Mouse (Mus musculus) erythroblast, embryonic 14.5 days (primary cell): ENCODE results near the gene Abcb8. TPM values are rescaled to one million over a fixed set of nuclear protein-coding genes. Genes with fewer than 3 reads are reported as not detected.

ENCODE experiments used
- H3K27me3 ChIP-seq: 2 replicates; pipeline ENCODE4 v1.6.1; 2012; ENCODE audit warnings: inconsistent platforms; ENCODE audit not compliant: control insufficient read depth
- H3K36me3 ChIP-seq: 2 replicates; pipeline ENCODE4 v1.6.1; 2012; ENCODE audit warnings: mild to moderate bottlenecking, inconsistent platforms; ENCODE audit not compliant: control insufficient read depth
- H3K4me1 ChIP-seq: 2 replicates; pipeline ENCODE4 v1.6.1; 2012; ENCODE audit warnings: inconsistent platforms; ENCODE audit not compliant: control insufficient read depth
- H3K4me3 ChIP-seq: replicated peaks from 2 replicates; pipeline ENCODE3; 2012; ENCODE audit warnings: moderate library complexity, mild to moderate bottlenecking, inconsistent platforms
- H3K9me3 ChIP-seq: 2 replicates; pipeline ENCODE4 v1.6.1; 2012; ENCODE audit warnings: low read length, inconsistent platforms, mixed read lengths; ENCODE audit not compliant: control insufficient read depth
- GATA1 ChIP-seq: IDR thresholded peaks from 2 replicates; pipeline ENCODE4 v1.6.1; 2012; ENCODE audit warnings: low read length, inconsistent platforms, mixed read lengths
- TAL1 ChIP-seq: IDR thresholded peaks from 3 replicates; pipeline ENCODE4 v1.6.1; 2012; ENCODE audit warnings: low read length, inconsistent platforms, mixed read lengths
- polyA plus RNA-seq: library from polyadenylated mRNA; stranded (reverse); fragments of >175 nt; gene quantifications from 2 replicates; pipeline ENCODE4 v1.2.3, GENCODE M21; 2012

Gene Abcb8
- polyA plus RNA-seq: 1.7 and 2.2 TPM in 2 replicates

DNA sequence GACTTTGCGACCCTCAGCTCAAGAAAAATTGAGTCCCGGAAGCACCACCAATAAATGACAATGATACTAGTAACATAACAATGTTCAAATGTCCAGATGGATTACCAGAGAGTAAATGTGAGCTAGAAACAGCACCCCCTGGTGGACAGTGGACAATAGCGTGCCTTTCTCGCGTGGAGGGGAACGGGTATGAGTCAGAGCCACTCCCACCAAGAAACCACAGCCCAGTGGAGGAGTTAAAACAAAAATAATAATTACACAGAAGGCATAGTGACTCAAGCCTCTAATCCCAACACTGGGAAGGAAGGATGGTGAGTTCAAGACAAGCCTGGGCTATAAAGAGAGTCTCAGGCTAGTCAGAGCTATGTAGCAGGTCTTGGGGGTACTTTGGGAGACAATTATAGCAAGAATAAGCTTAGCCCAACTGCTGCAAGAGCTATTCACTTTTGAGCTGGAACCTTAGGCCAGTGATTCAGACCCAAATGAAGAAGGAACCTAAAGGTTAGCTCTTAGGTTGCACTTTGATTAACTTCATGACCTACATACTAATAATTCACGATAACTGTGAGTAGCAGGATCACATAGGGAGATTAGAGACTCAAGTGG is at the start of gene Abcb8:
TSS of gene Abcb8 (plus strand) at position 272 of the 606 bp plus-strand sequence.
- Histone ChIP-seq H3K36me3 (no peaks in the 10 kb centered on the region), H3K4me1 (peaks cover 33% of the 10 kb centered on the region), H3K9me3 (no peaks in the 10 kb centered on the region), H3K27me3 (peaks cover 11% of the 10 kb centered on the region), H3K4me3 (peak within 1 kb of the TSS; percentile 71)
- TF ChIP-seq TAL1 (no peak), GATA1 (no peak)

- Histone ChIP-seq H3K4me1 (peaks cover 24% of the 10 kb centered on the region), H3K27me3 (peaks cover 29% of the 10 kb centered on the region), H3K36me3 (no peaks in the 10 kb centered on the region), H3K9me3 (no peaks in the 10 kb centered on the region), H3K4me3 (no peak overlapping the region)
- TF ChIP-seq GATA1 (no peak), TAL1 (no peak)
Observed at GRCm38 (mm10) chr5:24343977-24344436, 49.5 kb upstream of the Abcb8 start.

- TF ChIP-seq GATA1 (no peak), TAL1 (no peak)
- Histone ChIP-seq H3K9me3 (no peaks in the 10 kb centered on the region), H3K27me3 (peaks cover 35% of the 10 kb centered on the region), H3K36me3 (no peaks in the 10 kb centered on the region), H3K4me1 (peaks cover 24% of the 10 kb centered on the region), H3K4me3 (no peak overlapping the region)
Observed at GRCm38 (mm10) chr5:24344477-24345051, 48.9 kb upstream of the Abcb8 start.

DNA sequence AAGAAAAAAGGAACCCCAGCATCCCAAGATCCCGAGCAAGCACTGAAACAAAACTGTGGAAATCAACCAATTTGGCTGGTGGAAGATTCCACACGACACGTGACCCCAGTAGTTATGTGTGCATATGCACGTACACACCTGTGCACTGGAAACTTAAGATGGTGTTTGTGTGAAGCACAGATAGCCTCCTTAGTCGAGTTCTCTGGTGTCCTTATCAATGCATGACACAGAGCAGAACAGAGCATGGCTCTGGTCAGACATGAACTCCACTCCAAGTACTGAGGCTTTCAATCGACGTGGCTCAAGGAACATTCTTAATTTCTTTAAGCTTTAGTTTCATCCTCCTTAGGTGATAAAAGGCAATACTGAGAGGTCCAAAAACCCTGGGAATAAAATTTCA is 47.1 kb upstream of the Abcb8 start:
- Histone ChIP-seq H3K9me3 (no peaks in the 10 kb centered on the region), H3K36me3 (no peaks in the 10 kb centered on the region), H3K27me3 (peaks cover 52% of the 10 kb centered on the region), H3K4me1 (peaks cover 24% of the 10 kb centered on the region), H3K4me3 (no peak overlapping the region)
- TF ChIP-seq GATA1: no peak
- TF ChIP-seq TAL1: no peak

DNA sequence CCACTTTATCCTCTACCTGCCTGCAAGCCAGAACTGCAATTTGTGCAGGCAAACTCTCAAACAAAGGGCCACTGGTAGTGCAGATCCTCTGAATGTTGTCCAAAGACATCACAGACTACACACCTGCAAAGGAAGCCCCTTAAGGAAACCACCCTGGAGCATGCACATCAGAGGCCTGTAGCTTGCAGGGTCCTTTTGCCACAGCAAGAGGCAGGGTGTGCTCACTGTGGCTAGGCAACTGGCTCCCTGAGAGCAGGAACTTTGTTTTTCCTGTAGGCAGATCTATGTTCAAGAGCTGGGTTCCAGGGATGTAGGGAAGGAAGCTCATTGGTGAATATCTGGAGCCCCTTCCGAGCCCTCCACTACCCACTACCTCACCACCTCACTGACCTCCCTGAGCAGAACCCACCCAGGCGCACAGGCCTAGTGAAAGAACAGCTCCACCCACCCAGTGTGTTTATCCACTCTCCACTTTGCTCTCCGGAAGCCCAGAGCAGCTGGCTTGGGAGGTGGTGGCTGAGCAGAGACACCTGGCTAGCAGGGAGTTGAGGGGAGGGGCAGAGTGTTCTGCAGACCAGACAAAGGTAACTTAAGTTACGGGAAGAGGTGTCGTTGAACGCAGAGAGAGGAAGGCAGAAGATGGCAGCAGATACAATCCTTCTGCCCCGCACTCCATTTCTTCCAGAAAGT is 46.1 kb upstream of the Abcb8 start:
- Histone ChIP-seq H3K4me1 (peaks cover 27% of the 10 kb centered on the region), H3K27me3 (peaks cover 62% of the 10 kb centered on the region), H3K4me3 (no peak overlapping the region), H3K9me3 (no peaks in the 10 kb centered on the region), H3K36me3 (no peaks in the 10 kb centered on the region)
- no peak for TF ChIP-seq TAL1
- no peak for TF ChIP-seq GATA1

DNA sequence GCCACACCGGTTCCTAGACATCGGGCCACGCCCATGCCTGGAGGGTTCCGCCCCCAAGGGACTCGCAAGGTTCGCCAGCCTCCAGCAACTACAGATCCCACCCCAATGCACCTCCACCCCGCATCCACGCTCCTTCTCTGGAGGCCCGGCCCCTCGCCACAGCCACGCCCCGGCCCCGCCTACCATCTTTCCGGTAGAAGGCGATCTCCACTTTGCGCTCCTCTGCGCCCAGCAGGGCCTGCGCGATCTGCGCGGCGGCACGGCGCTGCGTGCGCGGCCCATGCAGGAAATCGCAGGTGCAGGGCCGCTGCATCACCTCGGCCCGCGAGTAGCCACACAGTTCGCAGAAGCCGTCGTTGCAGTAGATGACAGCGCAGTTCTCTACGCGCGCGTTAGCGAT is 45.3 kb upstream of the Abcb8 start:
- no peak for TF ChIP-seq TAL1
- no peak for TF ChIP-seq GATA1
- Histone ChIP-seq H3K36me3 (no peaks in the 10 kb centered on the region), H3K9me3 (no peaks in the 10 kb centered on the region), H3K4me3 (peak overlapping the region; percentile 46), H3K27me3 (peaks cover 70% of the 10 kb centered on the region), H3K4me1 (peaks cover 26% of the 10 kb centered on the region)

GRCm38 (mm10) chr5:24348546-24348945 is 44.9 kb upstream of the Abcb8 start:
- H3K36me3 ChIP-seq: no peaks in the 10 kb centered on the region
- H3K4me1 ChIP-seq: peaks cover 24% of the 10 kb centered on the region
- H3K27me3 ChIP-seq: peaks cover 75% of the 10 kb centered on the region
- peak overlapping the region; percentile 46 for H3K4me3 ChIP-seq
- TF ChIP-seq GATA1 (no peak), TAL1 (no peak)
- H3K9me3 ChIP-seq: no peaks in the 10 kb centered on the region

GRCm38 (mm10) chr5:24350073-24350472 is 43.4 kb upstream of the Abcb8 start:
- H3K4me1 ChIP-seq: peaks cover 15% of the 10 kb centered on the region
- H3K27me3 ChIP-seq: peaks cover 83% of the 10 kb centered on the region
- H3K9me3 ChIP-seq: no peaks in the 10 kb centered on the region
- TF ChIP-seq TAL1: no peak
- no peak for TF ChIP-seq GATA1
- no peak overlapping the region for H3K4me3 ChIP-seq
- no peaks in the 10 kb centered on the region for H3K36me3 ChIP-seq

- TF ChIP-seq GATA1: no peak
- no peak for TF ChIP-seq TAL1
- Histone ChIP-seq H3K27me3 (peaks cover 79% of the 10 kb centered on the region), H3K36me3 (no peaks in the 10 kb centered on the region), H3K4me1 (peaks cover 15% of the 10 kb centered on the region), H3K4me3 (no peak overlapping the region), H3K9me3 (no peaks in the 10 kb centered on the region)
Observed at GRCm38 (mm10) chr5:24350531-24351250, 42.8 kb upstream of the Abcb8 start.
